Mouse (Mus musculus): Measurements from ENCODE around the gene Snd1.

DNA sequence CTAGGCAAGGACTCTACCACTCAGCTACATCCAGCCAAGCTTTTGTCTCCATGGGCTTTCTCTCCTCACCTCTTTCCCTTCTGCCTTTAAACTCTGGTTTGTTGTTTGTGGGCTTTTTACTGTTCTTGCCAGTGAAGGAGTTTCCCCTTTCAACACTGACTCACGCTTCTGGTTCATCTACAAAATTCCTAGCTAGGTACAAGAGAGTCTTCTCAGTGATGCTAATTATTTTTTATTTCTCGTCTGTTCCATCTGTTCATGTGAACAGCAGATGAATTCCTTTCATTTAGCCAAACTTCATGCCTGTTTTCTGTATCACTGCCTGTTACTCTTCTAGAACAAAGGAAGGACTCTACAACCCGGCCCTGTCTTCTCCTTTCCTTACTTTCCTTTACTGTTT lies 141.0 kb downstream of the Snd1 start:
- no peak for TF ChIP-seq ZC3H11A (IDR thresholded peaks at IDR 0.05; ENCODE audit: borderline replicate concordance, low read depth, low read length)
- no peak for TF ChIP-seq MAFK (IDR thresholded peaks at IDR 0.05; ENCODE audit: insufficient read depth, low read depth, low read length)
- no peak for TF ChIP-seq HCFC1 (IDR thresholded peaks at IDR 0.05; ENCODE audit: borderline replicate concordance, insufficient read depth, low read length)
- TF ChIP-seq ZNF384 (IDR thresholded peaks at IDR 0.05; ENCODE audit: low read depth, low read length) = no peak
